Mouse (Mus musculus) midbrain, postnatal 0 days (tissue): ENCODE results near the gene Purb. TPM values are rescaled to one million over a fixed set of nuclear protein-coding genes. Genes with fewer than 3 reads are reported as not detected.

ENCODE experiments used
- ATAC-seq: fragments of 200-750 bp; cut with Nextera tagmentation; 2 replicates; pipeline ENCODE4 v1.8.0; 2017; ENCODE audit warnings: moderate number of reproducible peaks, mild to moderate bottlenecking, moderate TSS enrichment, moderate library complexity; ENCODE audit not compliant: low FRiP score
- DNase-seq: peaks from one replicate; pipeline ENCODE4 v3.0.0-alpha.2; 2015; ENCODE audit warnings: low spot score
- H3K27ac ChIP-seq: fragments of 300-500 bp; sonication (generic); 2 replicates; pipeline ENCODE4 v1.5.1; 2014; ENCODE audit warnings: low read depth, mild to moderate bottlenecking, low read length, mixed read lengths
- H3K27me3 ChIP-seq: fragments of 300-500 bp; sonication (generic); 2 replicates; pipeline ENCODE4 v1.6.1; 2014; ENCODE audit warnings: low read length, control low read depth, mixed read lengths; ENCODE audit not compliant: insufficient read depth
- H3K36me3 ChIP-seq: fragments of 300-500 bp; sonication (generic); 2 replicates; pipeline ENCODE4 v1.6.1; 2014; ENCODE audit warnings: low read length, control low read depth, mixed read lengths; ENCODE audit not compliant: insufficient read depth
- H3K4me1 ChIP-seq: fragments of 300-500 bp; sonication (generic); 2 replicates; pipeline ENCODE4 v1.6.1; 2014; ENCODE audit warnings: mild to moderate bottlenecking, control low read depth, antibody characterized with exemption, low read length, mixed read lengths; ENCODE audit not compliant: insufficient read depth
- H3K4me2 ChIP-seq: fragments of 300-500 bp; sonication (generic); 2 replicates; pipeline ENCODE4 v1.6.1; 2014; ENCODE audit warnings: low read depth, mild to moderate bottlenecking, low read length, mixed read lengths; ENCODE audit not compliant: poor library complexity, severe bottlenecking
- H3K4me3 ChIP-seq: fragments of 300-500 bp; sonication (generic); 2 replicates; pipeline ENCODE4 v1.5.1; 2014; ENCODE audit warnings: low read depth, mild to moderate bottlenecking, low read length, moderate library complexity
- H3K9ac ChIP-seq: fragments of 300-500 bp; sonication (generic); replicated peaks from 2 replicates; pipeline ENCODE4 v1.6.1; 2014; ENCODE audit warnings: mild to moderate bottlenecking, low read length, moderate library complexity, mixed read lengths; ENCODE audit not compliant: poor library complexity, severe bottlenecking
- H3K9me3 ChIP-seq: fragments of 300-500 bp; sonication (generic); 2 replicates; pipeline ENCODE4 v1.6.1; 2016; ENCODE audit warnings: low read length, control low read depth
- CTCF ChIP-seq: IDR thresholded peaks from 2 replicates; pipeline ENCODE4 v1.5.1; 2016; ENCODE audit warnings: antibody characterized with exemption, mild to moderate bottlenecking
- WGBS: fragments of 180-500 bp; shearing (Covaris S2); extraction: QIAGEN DNeasy Blood & Tissue Kit; methylation state at CpG from one replicate; pipeline ENCODE4 v1.1.7; 2014; 5-methylcytosine and 5-hydroxymethylcytosine counted together
- polyA plus RNA-seq: library from polyadenylated mRNA; unstranded; fragments of >200 nt; fragmentation: Nextera tagmentation; extraction: Ambion mirVana; gene quantifications from 2 replicates; pipeline ENCODE4 v1.2.1, GENCODE M21; 2015
- total RNA-seq: library from RNA; depleted of rRNA; stranded (reverse); fragments of >200 nt; gene quantifications from 2 replicates; pipeline ENCODE4 v1.2.3, GENCODE M21; 2014

The Purb gene
- total and polyA plus RNA-seq, 2 experiments from 2014 or later: 14.2 to 38.0 TPM

DNA sequence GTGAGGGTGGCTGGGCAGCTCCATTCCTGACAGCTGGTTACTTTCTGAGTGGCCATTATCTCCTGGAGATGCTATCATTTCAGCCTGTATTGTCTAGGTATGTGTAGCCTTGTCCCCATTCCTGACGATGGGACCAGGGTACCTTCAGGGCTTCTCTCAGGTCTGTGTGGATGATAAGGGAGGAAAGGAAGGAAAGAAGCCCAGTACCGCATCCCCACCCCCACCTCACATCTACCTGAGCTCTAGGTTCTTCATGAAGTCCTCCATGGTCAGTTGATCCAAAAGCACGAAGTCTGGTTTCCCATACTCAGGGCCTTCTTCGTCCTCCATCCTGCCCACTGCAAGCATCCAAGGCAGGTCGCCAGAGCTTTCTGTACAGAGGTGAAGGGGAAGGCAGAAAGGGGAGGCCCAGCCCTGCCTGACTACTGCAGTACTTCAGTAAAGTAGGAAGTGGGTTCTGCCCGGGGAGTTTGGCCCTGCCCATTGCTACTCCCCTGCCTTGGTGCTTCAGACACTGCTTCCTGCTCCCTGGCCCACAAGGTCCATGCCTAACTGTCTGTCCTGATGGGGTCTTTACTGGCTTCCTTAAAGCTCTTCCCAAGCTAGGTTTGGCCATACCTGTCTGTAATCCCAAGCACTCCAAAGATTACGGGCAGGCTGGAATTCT, 44.9 kb upstream of the Purb start, which contains the start of gene Myo1g:
Gene Myo1g, minus strand, starts transcription at position 459 of the 667 bp plus-strand sequence.
- DNase-seq: no peak
- H3K4me2 ChIP-seq: no peak within 1 kb of the TSS
- no peaks in the 10 kb centered on the region for H3K9me3 ChIP-seq
- 75% methylated on average over 7 of the region's 7 CpGs for WGBS
- TF ChIP-seq CTCF: no peak
- peaks cover 11% of the 10 kb centered on the region for H3K36me3 ChIP-seq
- H3K4me3 ChIP-seq: no peak within 1 kb of the TSS
- ATAC-seq: no peak
- no peak within 1 kb of the TSS for H3K9ac ChIP-seq
- H3K27me3 ChIP-seq: no peaks in the 10 kb centered on the region
- no peak within 1 kb of the TSS for H3K27ac ChIP-seq
- H3K4me1 ChIP-seq: no peaks in the 10 kb centered on the region

DNA sequence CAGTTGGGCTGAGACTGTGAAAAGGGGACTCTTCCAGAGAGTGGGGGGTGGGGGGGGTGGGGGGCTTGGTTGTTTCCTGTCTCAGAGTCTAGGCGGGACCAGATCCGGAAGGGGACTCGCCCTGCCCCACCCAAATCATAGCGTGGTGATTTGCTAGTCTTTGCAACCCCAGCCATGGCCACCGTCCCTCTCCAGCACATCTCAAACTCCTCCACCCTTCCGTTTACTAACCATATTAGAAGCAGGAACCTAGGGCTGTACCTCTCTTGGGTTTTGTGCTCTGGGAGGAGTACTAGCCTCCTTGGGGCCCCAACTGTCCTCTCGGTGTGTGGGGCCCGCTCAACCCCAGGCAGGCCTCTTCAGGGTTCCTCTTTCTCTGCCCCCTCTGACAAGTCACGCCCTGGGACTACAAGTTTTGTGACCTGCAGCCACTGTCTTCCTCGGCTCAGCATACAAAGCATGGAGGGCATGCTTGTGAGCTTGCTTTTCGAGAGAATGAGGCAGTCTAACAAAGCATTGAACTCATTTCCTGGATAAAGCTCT, 43.8 kb upstream of the Purb start:
- no peak overlapping the region for H3K4me3 ChIP-seq
- no peak overlapping the region for H3K27ac ChIP-seq
- no peaks in the 10 kb centered on the region for H3K27me3 ChIP-seq
- no peak overlapping the region for H3K4me2 ChIP-seq
- no peaks in the 10 kb centered on the region for H3K4me1 ChIP-seq
- ATAC-seq (no peak), DNase-seq (no peak)
- H3K9me3 ChIP-seq: no peaks in the 10 kb centered on the region
- 73% methylated on average over 11 of the region's 11 CpGs for WGBS
- H3K9ac ChIP-seq: no peak overlapping the region
- TF ChIP-seq CTCF: no peak
- peaks cover 2% of the 10 kb centered on the region for H3K36me3 ChIP-seq

DNA sequence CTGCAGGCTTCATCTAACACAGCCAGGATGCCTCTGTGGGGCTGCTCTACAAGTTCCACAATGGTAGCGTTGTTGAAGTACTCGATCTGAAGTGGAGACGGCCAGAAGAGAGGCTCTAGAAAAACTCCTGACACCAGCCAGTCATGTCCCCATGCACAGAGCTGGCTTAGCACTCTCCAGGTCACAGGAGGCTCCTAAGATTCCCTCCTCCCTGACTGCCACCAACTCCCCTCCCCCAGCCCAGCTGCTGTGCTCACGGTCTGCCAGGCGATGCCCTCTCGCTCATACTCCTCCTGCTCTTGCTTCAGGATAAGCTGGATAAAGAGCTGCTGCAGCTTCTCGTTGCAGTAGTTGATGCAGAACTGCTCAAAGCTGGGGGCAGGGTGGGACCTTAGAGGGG, 39.1 kb upstream of the Purb start:
- Histone ChIP-seq H3K36me3 (no peaks in the 10 kb centered on the region), H3K27me3 (no peaks in the 10 kb centered on the region), H3K9ac (no peak overlapping the region), H3K4me3 (no peak overlapping the region), H3K9me3 (no peaks in the 10 kb centered on the region), H3K4me1 (no peaks in the 10 kb centered on the region), H3K4me2 (no peak overlapping the region), H3K27ac (no peak overlapping the region)
- peak; percentile 58 for DNase-seq
- no peak for ATAC-seq
- WGBS: 47% methylated on average over 7 of the region's 7 CpGs
- no peak for TF ChIP-seq CTCF

DNA sequence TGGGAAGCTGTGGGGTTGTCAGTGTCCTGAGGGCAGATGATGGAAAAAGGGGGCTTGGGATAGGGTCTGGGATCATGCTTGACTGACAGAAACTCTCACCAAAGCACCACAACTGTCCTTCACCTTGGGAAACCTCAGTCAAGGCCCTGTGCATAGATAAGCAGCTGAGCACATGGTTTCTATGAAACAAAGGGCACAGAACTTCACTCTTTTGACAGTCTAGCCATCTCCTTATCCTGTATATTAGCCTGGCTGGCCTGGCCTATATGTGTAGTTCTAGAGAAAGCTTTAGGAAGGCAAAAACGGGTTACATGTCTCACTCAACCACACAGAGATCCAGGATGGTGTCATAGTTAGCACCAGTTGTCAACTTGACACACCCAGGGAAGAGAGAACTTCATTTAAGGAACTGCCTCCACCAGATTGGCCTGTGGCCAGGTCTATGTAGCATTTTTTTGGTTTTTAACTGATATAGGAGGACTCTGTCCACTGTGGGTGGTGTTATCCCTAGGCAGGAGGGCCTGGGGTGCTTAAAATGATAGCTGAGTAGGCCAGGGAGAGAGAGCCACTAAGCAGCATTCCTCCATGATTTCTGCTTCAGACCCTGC, 32.7 kb upstream of the Purb start:
- H3K4me1 ChIP-seq: no peaks in the 10 kb centered on the region
- H3K4me2 ChIP-seq: no peak overlapping the region
- H3K36me3 ChIP-seq: no peaks in the 10 kb centered on the region
- H3K9me3 ChIP-seq: no peaks in the 10 kb centered on the region
- no peak overlapping the region for H3K27ac ChIP-seq
- 57% methylated on average over 1 of the region's 1 CpGs for WGBS
- no peaks in the 10 kb centered on the region for H3K27me3 ChIP-seq
- no peak overlapping the region for H3K4me3 ChIP-seq
- H3K9ac ChIP-seq: no peak overlapping the region
- no peak for DNase-seq
- no peak for ATAC-seq
- no peak for TF ChIP-seq CTCF

DNA sequence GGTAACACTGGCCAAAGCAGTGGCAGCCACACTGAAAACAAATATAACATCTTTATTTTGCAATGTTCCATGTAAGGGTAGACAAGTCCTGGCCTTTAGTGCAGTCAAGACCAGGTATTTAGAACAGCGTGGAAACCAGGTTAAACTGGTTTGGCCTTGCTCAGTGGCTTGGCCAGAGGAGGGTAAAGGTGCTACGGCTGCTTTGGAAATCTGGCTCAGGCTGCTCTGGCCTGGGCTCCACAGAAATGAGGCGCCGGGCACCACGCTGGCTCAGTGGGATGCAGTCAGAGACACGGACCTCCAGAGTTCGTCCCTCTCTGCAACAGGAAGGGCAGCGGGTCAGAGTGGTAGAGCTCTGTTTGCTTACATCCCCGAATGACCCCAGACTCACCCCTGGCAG, 30.8 kb upstream of the Purb start:
- Histone ChIP-seq H3K27me3 (no peaks in the 10 kb centered on the region), H3K4me2 (no peak overlapping the region), H3K36me3 (no peaks in the 10 kb centered on the region), H3K27ac (no peak overlapping the region), H3K4me1 (no peaks in the 10 kb centered on the region), H3K4me3 (no peak overlapping the region), H3K9ac (no peak overlapping the region), H3K9me3 (no peaks in the 10 kb centered on the region)
- ATAC-seq (no peak), DNase-seq (no peak)
- WGBS: 84% methylated on average over 9 of the region's 9 CpGs
- TF ChIP-seq CTCF: no peak

DNA sequence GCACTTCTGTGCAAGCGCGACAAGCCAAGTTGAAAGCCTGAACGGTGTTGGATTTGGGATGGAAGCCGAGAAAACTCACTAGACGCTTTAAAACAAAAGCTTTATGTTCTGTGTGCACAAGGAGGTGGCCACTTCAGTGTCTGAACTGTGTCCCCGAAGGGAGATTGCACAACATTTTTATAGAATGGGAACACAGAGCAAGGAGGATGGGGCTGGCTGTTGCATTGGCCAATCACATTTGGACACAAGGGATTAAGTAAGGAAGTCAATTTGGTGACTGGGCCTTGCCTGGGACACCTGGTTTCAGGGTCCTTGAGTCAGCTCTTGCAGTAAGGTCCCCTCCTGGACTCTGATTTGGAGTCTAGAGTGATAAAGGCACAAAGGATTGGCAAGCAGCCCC, 29.0 kb upstream of the Purb start:
- Histone ChIP-seq H3K4me1 (no peaks in the 10 kb centered on the region), H3K36me3 (no peaks in the 10 kb centered on the region), H3K9me3 (no peaks in the 10 kb centered on the region), H3K4me3 (no peak overlapping the region), H3K27me3 (no peaks in the 10 kb centered on the region), H3K9ac (no peak overlapping the region), H3K27ac (no peak overlapping the region), H3K4me2 (no peak overlapping the region)
- 74% methylated on average over 6 of the region's 6 CpGs for WGBS
- no peak for DNase-seq
- TF ChIP-seq CTCF: no peak
- no peak for ATAC-seq
